Mouse (Mus musculus) liver, adult 2 months (tissue): ENCODE results near the gene Myo16. TPM values are rescaled to one million over a fixed set of nuclear protein-coding genes. Genes with fewer than 3 reads are reported as not detected.

ENCODE experiments used
- DNase-seq: peaks from one replicate; pipeline ENCODE4 v3.0.0-alpha.2; 2011; ENCODE audit warnings: low read depth, low spot score; ENCODE audit errors: extremely low read depth
- H3K27ac ChIP-seq: fragments of 200-500 bp; replicated peaks from 2 replicates; pipeline ENCODE4 v1.5.1; 2012; ENCODE audit warnings: low read depth, mild to moderate bottlenecking, control low read depth, inconsistent platforms, low read length; ENCODE audit not compliant: insufficient read depth
- H3K27me3 ChIP-seq: fragments of 200-500 bp; 2 replicates; pipeline ENCODE4 v1.6.1; 2012; ENCODE audit warnings: mild to moderate bottlenecking, moderate library complexity, low read length, inconsistent platforms; ENCODE audit not compliant: control insufficient read depth, insufficient read depth
- H3K36me3 ChIP-seq: fragments of 200-500 bp; 2 replicates; pipeline ENCODE4 v1.6.1; 2012; ENCODE audit warnings: low read length, inconsistent platforms; ENCODE audit not compliant: control insufficient read depth, insufficient read depth
- H3K4me1 ChIP-seq: fragments of 200-500 bp; 2 replicates; pipeline ENCODE4 v1.6.1; 2011; ENCODE audit warnings: low read length; ENCODE audit not compliant: control insufficient read depth, insufficient read depth
- H3K4me3 ChIP-seq: fragments of 200-500 bp; 2 replicates; pipeline ENCODE4 v1.5.1; 2011; ENCODE audit warnings: low read depth, mild to moderate bottlenecking, control low read depth, low read length, moderate library complexity; ENCODE audit not compliant: insufficient read depth
- H3K79me2 ChIP-seq: fragments of 200-500 bp; 2 replicates; pipeline ENCODE4 v1.6.1; 2012; ENCODE audit warnings: inconsistent platforms, mild to moderate bottlenecking, low read length, moderate library complexity; ENCODE audit not compliant: control insufficient read depth, insufficient read depth
- H3K9ac ChIP-seq: fragments of 200-500 bp; 2 replicates; pipeline ENCODE4 v1.6.1; 2012; ENCODE audit warnings: low read depth, mild to moderate bottlenecking, control low read depth, inconsistent platforms, low read length
- CTCF ChIP-seq: fragments of 200-500 bp; IDR thresholded peaks from 2 replicates; pipeline ENCODE4 v1.5.1; 2011; ENCODE audit warnings: low read depth, low read length, control low read depth
- POLR2A ChIP-seq: fragments of 200-500 bp; IDR thresholded peaks from 2 replicates; pipeline ENCODE4 v1.6.1; 2011; ENCODE audit warnings: low read length, control low read depth; ENCODE audit not compliant: insufficient read depth; ENCODE audit errors: extremely low read depth
- WGBS: fragments of 180-500 bp; shearing (Covaris S2); methylation state at CpG from one replicate; pipeline ENCODE4 v1.1.7; 2018; 5-methylcytosine and 5-hydroxymethylcytosine counted together
- polyA plus RNA-seq: library from polyadenylated mRNA; depleted of rRNA; stranded (reverse); fragments of >200 nt; gene quantifications from 2 replicates; pipeline ENCODE4 v1.2.3, GENCODE M21; 2012; rRNA removed
- total RNA-seq: library from RNA; depleted of rRNA; stranded (reverse); fragments of >200 nt; gene quantifications from 2 replicates; pipeline ENCODE4 v1.2.3, GENCODE M21; 2014; rRNA removed

Myo16 gene
- total and polyA plus RNA-seq, 2 experiments, result not detected

DNA sequence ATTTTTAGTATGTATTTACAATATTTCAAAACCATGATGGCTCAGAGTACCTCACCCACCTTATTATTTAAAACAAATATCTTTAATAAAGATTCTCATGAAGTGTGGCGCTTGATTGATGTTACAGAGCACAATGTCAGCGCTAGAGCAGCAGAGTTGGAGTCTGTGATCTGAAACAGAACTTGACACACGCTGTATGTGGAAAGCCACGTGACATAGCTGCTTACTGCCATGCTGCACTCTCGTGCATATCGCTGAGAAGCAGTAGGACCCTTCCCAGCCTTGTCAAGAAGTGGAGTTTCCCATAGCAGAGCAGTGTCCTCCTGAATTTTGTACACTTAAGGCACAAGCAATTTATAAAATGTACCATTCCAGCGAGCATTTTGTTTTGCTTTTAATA lies 528.2 kb downstream of the Myo16 start:
- WGBS, result 86% methylated on average over 7 of the region's 7 CpGs
- DNase-seq, result no peak
- Histone ChIP-seq H3K9ac (no peak overlapping the region), H3K4me3 (no peak overlapping the region), H3K36me3 (no peaks in the 10 kb centered on the region), H3K27ac (no peak overlapping the region), H3K4me1 (no peaks in the 10 kb centered on the region), H3K27me3 (no peaks in the 10 kb centered on the region), H3K79me2 (no peaks in the 10 kb centered on the region)
- TF ChIP-seq POLR2A, result no peak
- TF ChIP-seq CTCF, result no peak

DNA sequence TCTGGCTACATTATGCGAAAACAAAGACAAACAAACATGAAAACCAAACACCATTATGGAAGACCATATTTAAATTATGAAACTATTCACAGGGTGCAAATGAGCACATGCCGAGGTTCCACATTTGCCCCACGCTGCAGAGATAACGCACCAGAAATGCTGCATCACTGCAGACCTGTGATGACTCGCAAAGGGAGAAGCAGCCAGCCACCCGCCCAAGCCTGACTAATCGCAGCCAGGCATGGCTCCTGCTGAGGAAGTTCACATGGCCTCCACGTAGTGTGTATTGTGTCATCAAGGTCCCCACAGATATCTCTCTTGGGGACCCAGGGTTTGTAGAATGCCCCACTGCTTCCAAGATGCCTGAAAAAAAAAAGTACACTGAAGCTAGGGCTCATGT lies 529.4 kb downstream of the Myo16 start:
- Histone ChIP-seq H3K79me2 (no peaks in the 10 kb centered on the region), H3K9ac (no peak overlapping the region), H3K27ac (no peak overlapping the region), H3K4me3 (no peak overlapping the region), H3K4me1 (no peaks in the 10 kb centered on the region), H3K27me3 (no peaks in the 10 kb centered on the region), H3K36me3 (no peaks in the 10 kb centered on the region)
- no peak for DNase-seq
- TF ChIP-seq CTCF (no peak), POLR2A (no peak)
- 73% methylated on average over 8 of the region's 8 CpGs for WGBS

Other genes with a start within 250 kb of the Myo16 start
- gene Lig4, start 176.2 kb upstream of the Myo16 start, total RNA-seq, result 1.2 and 1.9 TPM in 2 replicates
- gene Lig4, start 176.2 kb upstream of the Myo16 start, polyA plus RNA-seq, result 0.97 and 1.0 TPM in 2 replicates
- 11.8 and 12.3 TPM in 2 replicates for gene Abhd13, start 176.2 kb upstream of the Myo16 start, total RNA-seq
- 3.2 TPM in 2 replicates for gene Abhd13, start 176.2 kb upstream of the Myo16 start, polyA plus RNA-seq
- 0.13 and 0.37 TPM in 2 replicates for gene Tnfsf13b, start 147.4 kb upstream of the Myo16 start, total RNA-seq
- gene Tnfsf13b, start 147.4 kb upstream of the Myo16 start, polyA plus RNA-seq, result 0.11 and 0.20 TPM in 2 replicates